Mouse (Mus musculus): ENCODE results near the gene Mrpl30.

Gene Mrpl30

DNA sequence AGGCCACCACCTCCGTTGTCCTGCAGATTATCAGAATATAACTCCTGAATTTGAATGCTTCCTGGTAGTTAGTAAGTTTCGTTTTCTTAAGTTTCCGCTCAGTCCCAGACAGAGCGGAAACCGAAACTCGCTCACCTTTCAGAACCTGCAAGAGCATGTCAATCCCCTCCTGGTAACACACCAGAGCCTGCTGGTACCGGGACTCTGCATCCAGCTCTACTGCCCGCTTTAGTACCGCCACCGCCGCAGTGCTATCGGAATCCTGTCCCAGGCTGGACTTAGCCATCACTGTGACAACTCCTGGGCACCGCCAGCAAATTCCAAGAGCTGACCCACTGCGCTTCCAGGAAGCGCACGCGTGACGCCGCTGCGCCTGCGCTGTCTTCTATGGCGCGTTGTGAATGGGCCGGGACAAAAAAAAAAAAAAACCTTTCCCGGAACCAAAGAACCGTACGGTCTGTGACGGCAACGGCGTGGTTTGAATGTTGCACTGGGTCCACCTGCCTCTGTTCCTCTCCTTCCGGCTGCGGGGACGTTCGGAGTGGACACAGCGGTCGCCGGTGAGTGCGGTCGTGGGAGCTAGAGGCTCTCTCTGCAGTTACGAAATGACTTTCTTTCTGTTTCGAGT is at the start of gene Mrpl30, which contains the start of gene Mitd1:
Gene Mrpl30, plus strand, starts transcription at position 453 of the 628 bp plus-strand sequence.
Gene Mitd1, minus strand, starts transcription at position 387 of the 628 bp plus-strand sequence.
- peak; percentile 93 to 96 for DNase-seq

DNA sequence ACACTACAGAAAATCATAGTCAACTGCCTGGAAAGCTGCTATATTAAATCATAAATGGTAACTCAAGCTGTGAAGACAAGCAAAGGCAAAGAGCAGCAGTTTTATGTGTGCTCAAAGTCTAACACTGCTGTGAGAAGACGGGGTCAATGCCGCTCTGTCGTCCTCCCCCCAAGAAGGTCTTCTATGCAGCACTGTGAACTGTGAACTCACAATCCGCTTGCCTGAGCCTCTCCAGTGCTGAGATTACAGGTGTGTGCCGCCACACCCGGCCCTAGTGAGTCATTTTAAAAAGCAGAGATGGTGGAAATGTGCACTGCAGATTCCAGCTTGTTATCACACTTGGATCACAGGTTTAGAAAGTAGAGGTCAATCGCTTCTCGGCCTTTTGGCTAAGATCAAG is 43.4 kb upstream of the Mrpl30 start:
- DNase-seq: no peak

DNA sequence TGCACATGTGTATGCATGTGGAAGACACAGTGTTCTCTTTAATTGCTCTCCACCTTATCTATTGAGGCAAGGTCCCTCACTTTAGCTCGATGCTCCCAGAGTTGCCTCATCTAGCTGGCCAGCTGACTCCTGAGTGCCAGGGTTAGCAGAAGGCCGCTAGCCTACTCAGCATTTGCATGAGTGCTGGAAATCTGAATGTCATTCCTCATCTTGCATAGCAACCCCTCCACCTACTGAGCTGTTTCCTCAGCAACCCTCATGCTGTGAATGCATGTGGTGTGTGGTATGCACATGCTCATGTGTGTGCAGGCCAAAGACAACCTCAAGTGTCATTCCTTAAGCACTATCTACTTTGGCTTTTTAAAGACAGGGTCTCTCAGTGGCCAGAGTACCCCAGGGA is 39.6 kb upstream of the Mrpl30 start:
- DNase-seq: no peak

DNA sequence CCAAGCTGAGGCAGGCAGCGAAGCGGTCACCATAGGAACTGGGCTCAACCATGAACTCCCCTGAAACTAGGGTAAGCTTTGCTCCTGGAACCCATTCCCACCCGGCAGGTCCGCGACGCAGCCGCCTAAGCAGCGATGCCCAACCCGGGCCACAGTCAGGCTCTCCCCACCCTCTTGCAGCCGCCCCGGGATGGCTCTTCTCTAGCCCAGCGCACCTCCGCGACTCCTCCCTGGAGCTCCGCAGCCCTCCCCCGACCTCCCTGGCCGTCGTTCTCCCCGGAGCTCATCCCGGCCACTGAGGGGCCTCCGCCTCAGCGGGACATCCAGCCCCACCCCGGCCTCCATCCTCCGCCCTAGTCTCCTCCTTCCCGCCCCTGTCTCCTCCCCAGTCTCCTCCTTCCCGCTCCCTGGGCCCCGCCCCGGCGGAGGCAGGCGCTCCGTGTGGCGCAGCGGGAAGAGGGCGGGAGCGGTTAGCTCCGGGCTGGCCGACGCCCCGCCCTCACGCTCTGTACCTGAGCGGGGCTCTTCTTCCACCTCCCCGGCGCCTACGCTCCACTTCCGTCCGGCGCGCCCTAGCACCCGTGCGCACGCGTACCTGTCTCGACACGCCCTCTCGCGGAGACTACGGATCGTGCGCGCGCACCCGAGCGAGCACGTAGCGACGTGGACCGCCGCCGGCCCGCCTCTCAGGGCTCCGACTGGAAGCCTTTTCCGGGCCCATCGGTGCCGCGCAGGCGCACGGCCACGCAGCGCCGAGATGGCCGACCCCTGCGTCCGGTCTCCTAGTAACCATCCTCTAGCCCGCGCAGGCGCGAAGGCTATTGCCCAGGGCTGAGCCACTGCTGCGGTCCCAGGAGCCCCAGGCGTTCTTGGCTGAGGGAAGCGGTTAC is 25.5 kb upstream of the Mrpl30 start:
- peak; percentile 100 for DNase-seq

DNA sequence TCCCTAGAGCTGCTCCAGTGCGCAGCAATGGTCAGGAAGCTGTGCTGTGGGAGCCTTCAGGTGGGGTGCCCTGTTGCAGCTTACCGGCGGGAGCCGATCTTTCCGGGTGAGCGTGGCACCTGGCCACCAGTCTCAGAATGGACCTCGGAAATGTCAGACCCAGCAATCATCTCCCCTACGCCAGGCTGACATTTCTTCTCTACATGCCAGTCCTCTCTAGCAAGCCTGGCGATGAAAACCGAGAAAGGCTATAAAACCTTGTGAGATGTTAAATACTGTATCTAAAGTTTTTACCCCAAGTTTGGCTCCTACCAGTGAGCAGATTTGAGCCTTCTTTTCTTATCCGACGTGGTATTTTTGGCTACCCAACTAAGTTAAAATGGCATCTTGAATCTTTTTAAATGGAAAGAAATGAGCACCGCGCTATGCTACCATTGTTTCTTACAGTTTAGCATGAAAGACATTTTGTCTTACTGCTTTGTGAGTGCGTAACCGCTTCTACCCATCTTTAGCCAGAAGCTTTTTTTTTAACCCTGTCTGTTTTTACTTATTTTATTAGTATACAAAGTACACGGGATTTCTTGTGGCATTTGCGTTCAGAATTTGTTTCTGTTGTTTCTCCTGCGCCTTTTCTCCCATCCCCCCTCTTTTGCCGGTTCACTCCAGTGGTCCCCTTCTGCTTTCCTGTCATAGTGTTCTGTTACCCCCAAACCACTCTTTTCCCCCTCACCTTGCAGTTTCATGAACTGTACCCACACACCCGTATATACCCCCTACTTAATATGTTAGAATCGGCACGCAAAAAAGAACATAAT is 24.7 kb upstream of the Mrpl30 start:
- peak in 1 of 2 experiments; percentile 22 for DNase-seq

DNA sequence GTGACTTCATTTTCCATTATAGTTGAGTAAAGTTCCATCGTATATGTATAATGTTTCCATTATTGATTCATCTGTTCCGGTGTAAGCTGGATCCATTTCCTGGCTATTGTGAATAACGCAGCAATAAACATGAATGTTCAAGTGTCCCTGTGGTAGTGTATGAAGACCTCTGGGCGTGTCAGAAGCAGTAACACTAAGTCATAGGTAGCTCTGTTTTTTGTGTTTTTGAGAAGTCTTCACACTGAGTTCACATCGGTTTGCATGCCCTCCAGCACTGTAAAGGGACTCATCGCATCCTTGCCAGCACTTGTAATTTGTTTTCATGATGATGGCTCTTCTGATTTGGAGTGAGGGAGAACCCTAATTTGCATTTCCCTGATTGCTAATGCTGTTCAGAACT is 24.0 kb upstream of the Mrpl30 start, which contains the start of gene Tsga10:
Gene Tsga10, minus strand, starts transcription at position 144 of the 400 bp plus-strand sequence.
- DNase-seq: no peak

DNA sequence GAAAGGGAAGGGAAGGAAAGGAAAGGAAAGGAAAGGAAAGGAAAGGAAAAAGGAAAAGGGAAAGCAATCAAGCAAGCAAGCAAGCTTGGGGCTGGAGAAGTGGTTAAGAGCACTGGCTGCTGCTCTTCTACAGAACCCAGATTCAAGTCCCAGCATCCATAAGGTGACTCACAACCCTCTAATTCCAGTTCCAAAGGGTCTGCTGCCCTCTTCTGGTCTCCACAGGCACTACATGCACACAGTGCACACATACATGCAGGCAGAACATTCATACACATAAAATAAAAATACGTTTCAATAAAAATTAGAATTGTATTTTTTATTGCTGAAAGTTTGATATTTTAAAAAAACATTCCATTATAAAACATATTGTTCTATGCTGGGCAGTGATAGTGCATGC is 23.2 kb upstream of the Mrpl30 start:
- DNase-seq: peak; percentile 46 to 65

DNA sequence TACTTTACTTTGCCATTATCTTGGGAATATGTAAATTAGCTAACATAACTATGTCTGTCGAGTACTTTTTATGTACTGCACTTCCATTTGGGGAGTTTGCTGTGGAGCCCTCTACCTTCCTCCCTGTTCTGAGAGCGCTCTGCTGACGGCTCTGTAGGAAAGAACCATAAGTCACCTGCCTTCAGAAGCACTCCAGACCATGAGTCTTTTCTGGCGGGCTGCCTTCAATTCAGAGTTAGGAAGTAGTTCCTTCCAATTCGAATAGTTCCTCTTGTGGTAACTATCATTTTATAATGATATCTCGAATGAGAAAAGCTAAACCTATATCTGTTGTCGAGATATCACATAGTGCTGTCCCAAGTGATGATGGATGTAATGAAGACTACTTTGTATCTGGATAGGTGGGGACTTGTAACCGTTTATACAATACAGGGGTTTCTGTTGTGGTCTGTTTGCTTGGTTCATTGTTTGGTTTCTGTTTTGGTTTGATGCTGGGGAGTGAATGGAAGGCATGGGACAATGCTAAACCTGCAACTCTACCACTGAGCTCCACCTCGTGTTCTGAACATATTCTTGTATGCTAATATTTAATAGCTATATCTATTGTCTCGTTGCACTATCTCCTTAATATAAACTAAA is 22.5 kb upstream of the Mrpl30 start:
- DNase-seq: no peak

DNA sequence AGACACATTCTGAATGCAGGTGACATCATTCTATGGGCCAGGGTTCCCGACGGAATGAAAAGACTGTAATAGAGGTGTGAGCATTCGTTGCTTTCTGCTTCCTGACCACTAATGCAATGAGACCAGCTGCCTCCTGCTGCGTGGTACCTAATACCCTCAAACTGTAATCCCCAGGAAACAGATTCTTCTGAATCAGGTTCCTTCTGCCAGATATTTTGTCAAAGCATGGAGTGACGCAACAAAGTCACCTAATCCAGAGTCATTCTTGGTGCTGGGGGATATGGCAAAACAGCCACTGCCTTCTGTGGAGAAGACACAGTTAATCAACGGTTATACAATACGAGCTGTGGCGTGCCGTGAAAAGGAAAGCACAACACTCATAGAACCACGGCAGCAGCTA is 21.6 kb upstream of the Mrpl30 start:
- no peak for DNase-seq

DNA sequence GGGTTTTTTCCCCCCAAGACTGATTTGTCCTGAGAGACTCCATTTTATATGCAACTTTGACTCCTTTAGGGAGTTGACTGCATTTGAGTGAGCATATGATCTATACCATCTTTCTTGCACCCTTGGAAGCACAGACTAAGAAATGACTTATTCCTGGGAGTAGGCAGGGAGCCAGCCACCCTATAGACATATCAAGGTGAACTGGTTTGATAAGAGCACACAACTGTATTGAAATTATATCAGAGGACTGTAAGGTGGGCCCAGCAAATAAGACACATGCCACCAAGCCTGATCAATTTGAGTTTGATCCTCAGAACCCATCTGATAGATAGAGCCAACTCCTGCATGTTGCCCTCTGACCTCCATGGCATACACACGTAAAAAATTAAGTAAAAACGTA is 20.9 kb upstream of the Mrpl30 start:
- DNase-seq: no peak

DNA sequence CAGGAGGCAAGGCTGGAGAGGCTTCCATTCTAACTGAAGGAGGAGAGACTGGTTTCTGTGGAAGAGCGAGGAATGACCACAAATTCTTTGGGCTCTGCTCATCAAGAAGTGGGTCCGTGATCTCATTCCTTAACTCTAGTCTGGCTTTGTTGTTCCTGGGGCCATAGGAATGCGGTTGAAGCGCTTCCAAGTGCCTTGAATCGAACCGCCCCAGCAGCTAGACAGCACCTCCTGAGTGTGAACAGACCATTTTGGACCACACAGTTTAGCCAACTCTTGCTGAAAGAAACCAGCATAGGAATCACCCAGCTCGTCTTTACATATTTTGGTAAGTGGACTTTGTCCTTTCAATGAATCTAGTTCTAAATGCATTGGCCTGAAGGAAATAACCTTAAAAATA is 18.6 kb upstream of the Mrpl30 start, which contains the start of gene Lipt1:
Gene Lipt1, plus strand, starts transcription at position 35 of the 400 bp plus-strand sequence.
- DNase-seq: peak; percentile 40 to 47

DNA sequence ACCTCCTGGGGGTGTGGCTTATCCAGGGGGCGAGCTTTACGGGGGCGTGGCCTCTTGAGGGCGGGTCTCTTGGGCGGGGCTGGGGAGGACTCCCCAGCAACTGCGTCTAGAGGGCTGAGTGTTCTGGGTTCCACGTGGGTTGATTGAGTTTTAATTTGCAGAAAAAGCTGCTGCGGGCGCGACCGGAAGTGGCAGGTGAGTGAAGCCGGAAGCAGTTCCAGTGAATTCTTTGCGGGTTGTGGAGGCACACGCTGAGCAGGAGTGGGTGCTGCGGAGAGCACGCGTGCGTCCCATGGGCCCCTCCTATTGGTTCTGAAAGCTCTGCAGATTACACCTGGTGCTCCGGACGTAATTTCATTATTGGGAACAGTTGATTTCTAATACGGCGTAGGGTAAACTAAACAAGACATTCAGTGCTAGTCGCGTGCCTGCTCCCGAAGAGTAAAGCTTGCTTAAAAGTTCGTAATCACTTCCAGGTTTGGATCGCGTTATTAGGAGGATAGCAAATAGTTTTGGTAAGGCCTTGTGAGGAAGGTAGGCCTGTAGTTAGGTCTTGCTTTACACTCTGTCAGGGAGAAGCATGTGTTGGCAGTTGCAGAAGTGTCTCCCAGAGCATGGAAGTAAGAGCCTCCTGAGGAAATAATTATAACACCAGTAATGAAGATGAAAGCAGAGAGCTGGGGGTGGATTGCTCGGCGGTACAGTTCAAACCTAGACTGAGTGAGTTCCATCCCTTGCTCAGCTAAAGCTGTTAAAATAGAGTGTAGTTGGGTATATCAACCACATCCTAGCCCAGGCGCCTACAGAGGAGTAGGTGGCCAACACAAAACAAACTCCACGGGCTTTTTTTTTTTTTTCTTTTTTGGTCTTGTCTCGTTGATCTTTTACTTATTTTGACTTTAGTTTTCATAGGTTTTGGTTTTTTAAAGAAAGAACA is 17.9 kb upstream of the Mrpl30 start:
- DNase-seq: peak; percentile 77 to 86

DNA sequence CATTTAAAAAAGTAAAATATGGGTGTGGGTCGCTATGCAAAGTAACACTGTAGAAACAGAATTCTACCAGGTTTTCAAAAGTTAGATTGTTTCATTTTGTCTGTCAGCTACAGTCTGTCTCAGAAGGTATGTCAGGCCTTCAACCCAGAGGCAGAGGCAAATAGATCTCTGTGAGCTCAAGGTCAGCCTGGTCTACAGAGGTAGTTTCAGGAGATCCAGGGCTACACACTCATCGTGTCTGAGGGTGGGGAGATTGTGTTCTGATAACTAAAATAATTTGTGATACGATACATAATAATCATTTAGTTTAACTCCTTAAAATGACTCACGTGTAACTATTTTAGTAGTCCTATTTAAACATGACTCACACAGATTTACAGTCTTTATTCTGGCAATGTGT is 17.1 kb upstream of the Mrpl30 start:
- no peak for DNase-seq

DNA sequence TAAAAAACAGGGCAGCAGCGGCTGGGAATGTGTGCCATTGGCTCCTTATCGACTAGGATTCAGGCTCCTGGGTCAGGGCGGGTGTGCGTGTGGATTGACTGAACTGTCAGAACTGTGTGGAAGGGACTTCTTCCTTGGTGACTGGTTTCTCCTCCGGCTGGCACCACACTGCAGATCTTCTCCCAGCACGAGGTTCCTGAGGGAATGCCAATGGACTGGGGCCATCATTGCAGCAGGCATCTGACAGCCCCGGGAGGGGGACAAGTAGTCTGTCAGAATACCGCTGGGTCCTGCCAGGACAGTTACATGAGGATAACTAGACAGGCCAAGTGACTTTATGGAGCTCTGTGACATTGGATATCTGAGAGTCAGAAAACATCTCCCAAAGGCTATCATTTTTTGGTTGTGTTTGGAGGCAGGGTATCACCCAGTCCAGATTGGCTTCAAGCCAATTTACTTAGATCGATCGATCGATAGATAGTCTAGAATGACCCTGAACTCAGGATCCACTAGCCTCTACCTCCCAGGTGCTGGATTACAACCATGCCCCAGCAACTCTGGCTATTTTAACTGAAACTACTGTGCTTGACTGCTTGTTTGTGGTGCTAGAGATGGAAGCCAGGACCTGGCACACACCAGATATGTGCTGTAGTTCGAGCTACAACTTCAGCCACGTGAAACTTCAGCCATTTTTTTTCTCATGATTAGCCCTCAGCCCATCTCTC is 12.4 kb upstream of the Mrpl30 start:
- DNase-seq: no peak

DNA sequence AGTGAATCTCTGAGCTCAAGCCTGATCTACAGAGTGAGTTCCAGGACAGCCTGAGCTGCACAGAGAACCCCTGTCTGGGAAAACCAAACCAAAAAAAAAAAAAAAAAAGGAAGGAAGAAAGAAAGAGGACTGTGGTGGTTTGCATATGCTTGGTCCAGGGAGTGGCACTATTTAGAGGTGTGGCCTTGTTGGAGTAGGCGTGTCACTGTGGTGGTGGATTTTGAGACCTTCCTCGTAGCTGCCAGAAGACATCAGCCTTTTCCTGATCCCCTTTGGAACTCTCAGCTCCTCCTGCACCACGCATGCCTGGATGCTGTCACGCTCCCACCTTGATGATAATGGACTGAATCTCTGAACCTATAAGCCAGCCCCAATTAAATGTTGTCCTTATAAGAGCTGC is 6.9 kb upstream of the Mrpl30 start:
- DNase-seq: no peak

DNA sequence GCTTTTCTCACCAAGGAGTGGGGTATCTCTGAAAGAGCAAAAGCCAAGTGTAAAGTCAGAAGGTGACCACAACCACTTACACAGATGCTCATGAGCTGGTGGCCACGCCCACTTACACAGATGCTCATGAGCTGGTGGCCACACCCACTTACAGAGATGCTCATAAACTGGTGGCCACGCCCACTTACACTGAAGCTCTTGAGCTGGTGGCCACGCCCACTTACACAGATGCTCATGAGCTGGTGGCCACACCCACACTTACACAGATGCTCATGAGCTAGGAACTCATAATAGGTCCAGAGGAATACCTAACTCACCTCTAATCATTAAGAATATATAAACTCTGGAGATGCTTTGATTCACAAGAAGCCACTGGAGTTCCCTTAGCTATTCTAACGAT is 5.8 kb upstream of the Mrpl30 start:
- DNase-seq: no peak

DNA sequence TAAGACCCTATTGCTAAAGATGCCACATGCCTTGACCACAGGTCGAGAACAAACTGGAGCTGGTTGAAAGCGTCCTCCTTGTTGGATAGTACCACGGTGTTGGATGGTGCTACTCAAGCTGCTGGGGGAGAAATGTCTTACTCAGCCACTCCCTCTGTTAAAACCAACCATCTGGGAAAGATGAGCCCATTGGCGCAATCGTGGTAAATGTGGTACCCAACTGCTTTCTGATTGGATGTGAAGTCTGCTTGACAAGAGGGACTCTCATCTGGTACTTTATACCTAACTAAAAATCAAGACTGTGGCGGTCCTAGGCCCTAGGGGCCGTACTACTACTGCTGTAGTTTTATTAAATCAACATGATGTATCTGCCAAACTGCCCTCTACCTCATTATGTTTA is 1.1 kb upstream of the Mrpl30 start:
- DNase-seq: no peak

DNA sequence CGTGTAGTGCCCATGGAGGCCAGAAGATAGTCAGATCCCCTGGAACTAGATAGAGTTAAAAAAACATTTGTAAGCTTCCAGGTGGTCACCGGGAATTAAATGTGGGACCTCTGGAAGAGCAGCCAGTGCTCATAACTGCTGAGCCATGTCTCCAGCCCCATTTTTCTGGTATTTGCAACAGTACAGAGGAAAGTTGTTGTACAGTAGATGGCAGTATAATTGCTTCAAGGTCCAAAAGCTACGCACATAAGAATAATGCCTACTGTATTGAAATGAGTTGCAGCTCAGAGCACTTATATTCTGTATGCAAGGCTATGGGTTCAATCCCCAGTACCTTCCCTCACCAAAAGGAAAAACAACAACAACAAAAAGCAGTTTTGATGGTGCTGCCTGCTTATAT is 1.1 kb downstream of the Mrpl30 start:
- DNase-seq: no peak

DNA sequence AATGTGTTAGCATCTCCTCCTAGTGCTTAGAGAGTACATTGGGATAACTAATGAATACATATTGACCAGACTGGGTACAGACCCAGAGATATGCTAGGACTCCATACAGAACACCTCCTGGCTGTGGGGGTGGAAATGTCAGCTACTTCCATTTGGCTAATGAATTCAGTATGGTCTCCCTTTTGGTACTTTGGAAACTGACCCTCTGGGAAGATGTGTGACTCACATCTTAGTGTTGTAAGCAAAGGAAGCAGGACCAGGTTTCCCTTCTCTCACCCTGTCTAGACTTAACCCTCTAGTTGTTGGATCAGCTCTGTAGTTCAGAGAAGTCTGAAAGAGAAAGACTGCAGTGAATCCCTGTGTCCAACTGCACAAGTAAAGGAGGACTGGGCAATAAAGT is 4.3 kb downstream of the Mrpl30 start:
- no peak for DNase-seq

DNA sequence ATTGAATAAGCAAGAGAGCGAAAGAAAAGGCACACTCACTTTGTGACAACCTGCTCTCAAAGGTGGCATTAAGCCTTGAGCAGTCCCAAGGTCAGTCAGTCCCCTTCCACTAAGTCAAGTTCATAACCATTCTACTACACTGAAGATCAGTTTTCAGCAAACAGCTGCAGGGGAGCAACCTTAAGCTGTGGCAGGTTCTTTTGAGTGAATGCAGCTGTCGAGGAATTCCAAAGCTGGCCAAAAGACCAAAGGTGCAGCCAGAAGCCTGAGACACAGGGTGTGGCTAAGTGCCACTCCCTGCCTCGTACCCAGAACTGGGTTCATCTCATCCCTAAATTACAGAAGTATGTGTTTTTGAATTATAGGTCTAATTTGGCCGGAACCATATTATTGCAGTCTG is 9.5 kb downstream of the Mrpl30 start:
- DNase-seq: no peak

DNA sequence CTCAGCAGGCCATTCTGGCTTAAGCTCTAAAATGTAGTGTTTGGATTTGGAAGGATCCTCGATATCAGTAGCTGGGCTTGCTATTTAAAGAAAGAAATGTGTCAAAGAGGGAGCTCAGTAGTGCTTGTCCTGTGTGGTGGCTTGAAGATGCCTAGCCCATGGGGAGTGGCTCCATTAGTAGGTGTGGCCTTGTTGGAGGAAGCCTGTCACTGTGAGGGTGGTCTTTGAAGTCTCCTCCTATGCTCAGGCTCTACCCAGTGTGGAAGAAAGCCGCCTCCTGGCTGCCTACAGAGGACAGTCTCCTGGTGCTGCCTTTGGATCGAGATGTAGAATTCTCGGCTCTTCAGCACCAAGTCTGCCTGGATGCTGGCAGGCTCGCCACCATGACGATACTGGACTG is 10.0 kb downstream of the Mrpl30 start:
- no peak for DNase-seq
